Mouse (Mus musculus) limb, embryonic 13.5 days (tissue): ENCODE data around the gene Tnfaip6. TPM values are rescaled to one million over a fixed set of nuclear protein-coding genes. Genes with fewer than 3 reads are reported as not detected.

ENCODE experiments used
- polyA plus RNA-seq: library from polyadenylated mRNA; unstranded; fragments of >200 nt; fragmentation: Nextera tagmentation; extraction: Ambion mirVana; gene quantifications from 2 replicates; pipeline ENCODE4 v1.2.1, GENCODE M21; 2015

Tnfaip6 gene
- polyA plus RNA-seq, 1 experiment from 2014 or later = 58.8 TPM

Other genes starting within 250 kb of the Tnfaip6 start
- gene Rbm43, start 102.8 kb upstream of the Tnfaip6 start, polyA plus RNA-seq = 14.3 and 15.7 TPM in 2 replicates
- gene Nmi, start 64.5 kb upstream of the Tnfaip6 start, polyA plus RNA-seq = 12.4 and 12.7 TPM in 2 replicates
- gene Rif1, start 34.8 kb downstream of the Tnfaip6 start, polyA plus RNA-seq = 39.9 and 42.4 TPM in 2 replicates